Mouse (Mus musculus): Measurements from ENCODE around the gene Trim72. TPM values are rescaled to one million over a fixed set of nuclear protein-coding genes. Genes with fewer than 3 reads are reported as not detected.
A peak's percentile ranks its signal among the peaks of the same experiment; 100 is the strongest.

The Trim72 gene
- polyA plus RNA-seq, 1 experiment from 2014 or later = not detected

- DNase-seq (ENCODE audit: low spot score) (no peak), ATAC-seq (no peak)
- Histone ChIP-seq H3K4me1 (ENCODE audit: control insufficient read depth, insufficient read depth, low read length) (no peaks in the 10 kb centered on the region), H3K9ac (ENCODE audit: low read length) (no peak overlapping the region), H3K27ac (ENCODE audit: low read depth, low read length) (no peak overlapping the region), H3K9me3 (replicated peaks; ENCODE audit: control insufficient read depth, low read length) (no peaks in the 10 kb centered on the region), H3K4me2 (ENCODE audit: low read length) (no peak overlapping the region), H3K36me3 (ENCODE audit: control insufficient read depth, insufficient read depth, low read length) (no peaks in the 10 kb centered on the region), H3K27me3 (replicated peaks; ENCODE audit: control insufficient read depth, insufficient read depth, low read length) (no peaks in the 10 kb centered on the region), H3K4me3 (ENCODE audit: low read depth, low read length) (no peak overlapping the region)
- WGBS = 72% methylated on average over 8 of the region's 8 CpGs
Observed at GRCm38 (mm10) chr7:128022974-128023373, 19.2 kb downstream of the Trim72 start.

- DNase-seq (ENCODE audit: low spot score) (no peak), ATAC-seq (no peak)
- H3K9me3 ChIP-seq (replicated peaks; ENCODE audit: control insufficient read depth, low read length) = no peaks in the 10 kb centered on the region
- H3K27ac ChIP-seq (ENCODE audit: low read depth, low read length) = no peak overlapping the region
- no peak overlapping the region for H3K9ac ChIP-seq (ENCODE audit: low read length)
- H3K36me3 ChIP-seq (ENCODE audit: control insufficient read depth, insufficient read depth, low read length) = no peaks in the 10 kb centered on the region
- no peaks in the 10 kb centered on the region for H3K27me3 ChIP-seq (replicated peaks; ENCODE audit: control insufficient read depth, insufficient read depth, low read length)
- no peak overlapping the region for H3K4me3 ChIP-seq (ENCODE audit: low read depth, low read length)
- no peaks in the 10 kb centered on the region for H3K4me1 ChIP-seq (ENCODE audit: control insufficient read depth, insufficient read depth, low read length)
- WGBS = 95% methylated on average over 4 of the region's 4 CpGs
- no peak overlapping the region for H3K4me2 ChIP-seq (ENCODE audit: low read length)
Observed at GRCm38 (mm10) chr7:128023565-128023964, 19.8 kb downstream of the Trim72 start.

GRCm38 (mm10) chr7:128024364-128024763, 20.6 kb downstream of the Trim72 start:
- H3K9me3 ChIP-seq (replicated peaks; ENCODE audit: control insufficient read depth, low read length) = no peaks in the 10 kb centered on the region
- ATAC-seq (no peak), DNase-seq (ENCODE audit: low spot score) (no peak)
- no peaks in the 10 kb centered on the region for H3K4me1 ChIP-seq (ENCODE audit: control insufficient read depth, insufficient read depth, low read length)
- no peak overlapping the region for H3K9ac ChIP-seq (ENCODE audit: low read length)
- H3K27ac ChIP-seq (ENCODE audit: low read depth, low read length) = no peak overlapping the region
- no peaks in the 10 kb centered on the region for H3K36me3 ChIP-seq (ENCODE audit: control insufficient read depth, insufficient read depth, low read length)
- 92% methylated on average over 9 of the region's 9 CpGs for WGBS
- no peaks in the 10 kb centered on the region for H3K27me3 ChIP-seq (replicated peaks; ENCODE audit: control insufficient read depth, insufficient read depth, low read length)
- H3K4me2 ChIP-seq (ENCODE audit: low read length) = no peak overlapping the region
- H3K4me3 ChIP-seq (ENCODE audit: low read depth, low read length) = no peak overlapping the region

DNA sequence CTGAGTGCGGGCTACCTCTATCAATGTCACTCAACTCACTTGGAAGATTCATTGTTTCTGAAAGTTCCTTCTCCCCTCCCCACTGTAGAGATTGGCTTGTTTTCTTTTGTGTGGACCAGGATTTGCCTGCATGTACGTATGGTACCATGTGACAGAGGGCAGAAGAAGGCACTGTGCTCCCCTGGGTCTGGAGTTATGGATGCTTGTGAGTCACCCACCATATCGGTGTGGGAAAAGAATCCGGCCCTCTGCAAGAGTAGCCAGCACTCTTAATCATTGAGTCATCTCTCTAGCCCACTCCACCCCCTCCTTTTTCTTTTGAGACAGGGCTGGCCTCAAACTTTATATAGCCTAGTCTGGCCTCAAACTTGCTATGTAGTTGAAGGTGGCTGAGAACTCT, 21.2 kb downstream of the Trim72 start:
- H3K9ac ChIP-seq (ENCODE audit: low read length) = no peak overlapping the region
- no peak overlapping the region for H3K27ac ChIP-seq (ENCODE audit: low read depth, low read length)
- no peak for ATAC-seq
- no peaks in the 10 kb centered on the region for H3K4me1 ChIP-seq (ENCODE audit: control insufficient read depth, insufficient read depth, low read length)
- H3K36me3 ChIP-seq (ENCODE audit: control insufficient read depth, insufficient read depth, low read length) = no peaks in the 10 kb centered on the region
- no peaks in the 10 kb centered on the region for H3K9me3 ChIP-seq (replicated peaks; ENCODE audit: control insufficient read depth, low read length)
- no peak overlapping the region for H3K4me2 ChIP-seq (ENCODE audit: low read length)
- DNase-seq (ENCODE audit: low spot score) = no peak
- no peaks in the 10 kb centered on the region for H3K27me3 ChIP-seq (replicated peaks; ENCODE audit: control insufficient read depth, insufficient read depth, low read length)
- 88% methylated on average over 4 of the region's 4 CpGs for WGBS
- H3K4me3 ChIP-seq (ENCODE audit: low read depth, low read length) = no peak overlapping the region

DNA sequence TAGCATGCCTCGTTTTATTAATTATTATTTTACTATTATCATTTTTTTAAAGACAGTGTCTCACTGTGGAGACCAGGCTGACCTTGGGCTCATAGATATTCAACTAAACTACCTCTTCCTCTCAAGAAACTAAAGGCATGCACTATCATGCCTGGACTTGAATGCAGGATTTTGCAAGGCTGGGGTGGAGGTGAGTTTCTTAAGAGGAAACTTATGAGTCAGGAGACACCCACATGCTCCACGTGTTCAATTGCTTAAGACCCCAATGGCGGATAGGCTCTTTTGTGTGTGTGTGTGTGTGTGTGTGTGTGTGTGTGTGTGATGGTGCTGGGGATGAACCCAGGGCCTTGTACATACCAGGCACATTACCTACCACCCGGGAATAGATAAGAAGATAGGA, 21.6 kb downstream of the Trim72 start:
- no peak overlapping the region for H3K4me3 ChIP-seq (ENCODE audit: low read depth, low read length)
- 78% methylated on average over 4 of the region's 4 CpGs for WGBS
- ATAC-seq (no peak), DNase-seq (ENCODE audit: low spot score) (no peak)
- no peak overlapping the region for H3K4me2 ChIP-seq (ENCODE audit: low read length)
- no peaks in the 10 kb centered on the region for H3K9me3 ChIP-seq (replicated peaks; ENCODE audit: control insufficient read depth, low read length)
- H3K36me3 ChIP-seq (ENCODE audit: control insufficient read depth, insufficient read depth, low read length) = no peaks in the 10 kb centered on the region
- H3K9ac ChIP-seq (ENCODE audit: low read length) = no peak overlapping the region
- H3K27me3 ChIP-seq (replicated peaks; ENCODE audit: control insufficient read depth, insufficient read depth, low read length) = no peaks in the 10 kb centered on the region
- no peaks in the 10 kb centered on the region for H3K4me1 ChIP-seq (ENCODE audit: control insufficient read depth, insufficient read depth, low read length)
- no peak overlapping the region for H3K27ac ChIP-seq (ENCODE audit: low read depth, low read length)

DNA sequence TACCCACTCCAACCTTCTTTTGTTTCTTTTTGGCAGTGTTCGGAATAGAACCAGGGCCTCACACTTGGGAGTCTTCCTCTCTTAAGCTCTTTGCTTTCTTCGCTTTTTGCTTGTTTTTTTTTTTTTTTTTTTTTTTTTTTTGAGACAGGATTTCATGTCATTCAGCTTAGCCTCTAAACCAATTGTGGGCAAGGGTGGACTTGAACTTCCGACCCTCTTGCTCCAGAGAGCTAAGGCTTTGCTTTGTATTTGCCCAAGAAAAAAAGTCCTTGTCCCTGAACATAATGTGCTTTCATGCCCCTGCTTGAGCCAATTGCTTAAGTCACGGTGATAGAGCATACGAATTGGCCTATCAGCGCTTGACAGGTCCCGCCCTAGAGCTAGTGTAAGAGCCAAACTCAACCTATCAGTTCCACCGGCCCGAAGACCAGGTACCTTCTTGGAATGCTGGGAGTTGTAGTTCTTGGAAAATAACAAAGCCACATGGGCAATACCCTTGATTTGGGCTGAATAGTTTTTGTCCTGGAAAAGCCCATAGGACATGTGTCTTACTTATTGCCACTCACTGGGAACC, 27.7 kb downstream of the Trim72 start:
- Histone ChIP-seq H3K4me2 (ENCODE audit: low read length) (no peak overlapping the region), H3K36me3 (ENCODE audit: control insufficient read depth, insufficient read depth, low read length) (no peaks in the 10 kb centered on the region), H3K4me1 (ENCODE audit: control insufficient read depth, insufficient read depth, low read length) (no peaks in the 10 kb centered on the region), H3K27me3 (replicated peaks; ENCODE audit: control insufficient read depth, insufficient read depth, low read length) (no peaks in the 10 kb centered on the region), H3K9me3 (replicated peaks; ENCODE audit: control insufficient read depth, low read length) (no peaks in the 10 kb centered on the region), H3K27ac (ENCODE audit: low read depth, low read length) (no peak overlapping the region), H3K4me3 (ENCODE audit: low read depth, low read length) (no peak overlapping the region), H3K9ac (ENCODE audit: low read length) (no peak overlapping the region)
- peak; percentile 58 for DNase-seq (ENCODE audit: low spot score)
- no peak for ATAC-seq
- 38% methylated on average over 9 of the region's 9 CpGs for WGBS

GRCm38 (mm10) chr7:128032290-128032988, 28.7 kb downstream of the Trim72 start:
- no peak overlapping the region for H3K4me2 ChIP-seq (ENCODE audit: low read length)
- no peaks in the 10 kb centered on the region for H3K27me3 ChIP-seq (replicated peaks; ENCODE audit: control insufficient read depth, insufficient read depth, low read length)
- H3K36me3 ChIP-seq (ENCODE audit: control insufficient read depth, insufficient read depth, low read length) = no peaks in the 10 kb centered on the region
- H3K9me3 ChIP-seq (replicated peaks; ENCODE audit: control insufficient read depth, low read length) = no peaks in the 10 kb centered on the region
- H3K9ac ChIP-seq (ENCODE audit: low read length) = no peak overlapping the region
- WGBS = 88% methylated on average over 5 of the region's 5 CpGs
- no peaks in the 10 kb centered on the region for H3K4me1 ChIP-seq (ENCODE audit: control insufficient read depth, insufficient read depth, low read length)
- no peak overlapping the region for H3K27ac ChIP-seq (ENCODE audit: low read depth, low read length)
- ATAC-seq (no peak), DNase-seq (ENCODE audit: low spot score) (no peak)
- no peak overlapping the region for H3K4me3 ChIP-seq (ENCODE audit: low read depth, low read length)

- Histone ChIP-seq H3K9ac (ENCODE audit: low read length) (no peak overlapping the region), H3K9me3 (replicated peaks; ENCODE audit: control insufficient read depth, low read length) (no peaks in the 10 kb centered on the region), H3K27ac (ENCODE audit: low read depth, low read length) (no peak overlapping the region), H3K27me3 (replicated peaks; ENCODE audit: control insufficient read depth, insufficient read depth, low read length) (no peaks in the 10 kb centered on the region), H3K4me1 (ENCODE audit: control insufficient read depth, insufficient read depth, low read length) (no peaks in the 10 kb centered on the region), H3K4me3 (ENCODE audit: low read depth, low read length) (no peak overlapping the region), H3K36me3 (ENCODE audit: control insufficient read depth, insufficient read depth, low read length) (no peaks in the 10 kb centered on the region), H3K4me2 (ENCODE audit: low read length) (no peak overlapping the region)
- 89% methylated on average over 3 of the region's 3 CpGs for WGBS
- no peak for DNase-seq (ENCODE audit: low spot score)
- ATAC-seq = no peak
Observed at GRCm38 (mm10) chr7:128032989-128033293, 29.2 kb downstream of the Trim72 start.

DNA sequence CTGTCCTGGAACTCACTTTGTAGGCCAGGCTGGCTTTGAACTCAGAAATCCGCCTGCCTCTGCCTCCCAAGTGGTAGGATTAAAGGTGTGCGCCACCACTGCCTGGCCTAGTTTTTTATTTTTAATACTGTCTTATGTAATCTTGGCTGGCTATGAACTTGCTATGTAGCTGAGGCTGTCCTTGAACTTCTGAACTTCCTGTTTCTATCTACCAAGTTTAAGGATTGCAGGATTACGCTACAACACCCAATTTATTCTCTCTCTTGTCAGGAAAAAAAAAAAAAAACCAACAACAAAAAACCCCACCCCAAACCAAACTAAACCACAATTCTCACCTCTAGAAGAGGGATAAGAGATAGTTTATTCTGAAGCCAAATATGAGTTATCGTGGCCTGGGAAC, 29.9 kb downstream of the Trim72 start:
- Histone ChIP-seq H3K4me2 (ENCODE audit: low read length) (no peak overlapping the region), H3K27me3 (replicated peaks; ENCODE audit: control insufficient read depth, insufficient read depth, low read length) (no peaks in the 10 kb centered on the region), H3K9me3 (replicated peaks; ENCODE audit: control insufficient read depth, low read length) (no peaks in the 10 kb centered on the region), H3K4me1 (ENCODE audit: control insufficient read depth, insufficient read depth, low read length) (no peaks in the 10 kb centered on the region), H3K27ac (ENCODE audit: low read depth, low read length) (no peak overlapping the region), H3K36me3 (ENCODE audit: control insufficient read depth, insufficient read depth, low read length) (no peaks in the 10 kb centered on the region), H3K4me3 (ENCODE audit: low read depth, low read length) (no peak overlapping the region), H3K9ac (ENCODE audit: low read length) (no peak overlapping the region)
- WGBS = 94% methylated on average over 4 of the region's 4 CpGs
- DNase-seq (ENCODE audit: low spot score) (no peak), ATAC-seq (no peak)

All from forebrain, embryonic 14.5 days (tissue).